Mouse (Mus musculus): ENCODE measurements at regions not wholly inside any gene's neighbourhood (a gene's known extent, or its start where the extent isn't known, plus 50 kb on each side); places are given as distances from the start of the nearest gene placed in this dataset.

DNA sequence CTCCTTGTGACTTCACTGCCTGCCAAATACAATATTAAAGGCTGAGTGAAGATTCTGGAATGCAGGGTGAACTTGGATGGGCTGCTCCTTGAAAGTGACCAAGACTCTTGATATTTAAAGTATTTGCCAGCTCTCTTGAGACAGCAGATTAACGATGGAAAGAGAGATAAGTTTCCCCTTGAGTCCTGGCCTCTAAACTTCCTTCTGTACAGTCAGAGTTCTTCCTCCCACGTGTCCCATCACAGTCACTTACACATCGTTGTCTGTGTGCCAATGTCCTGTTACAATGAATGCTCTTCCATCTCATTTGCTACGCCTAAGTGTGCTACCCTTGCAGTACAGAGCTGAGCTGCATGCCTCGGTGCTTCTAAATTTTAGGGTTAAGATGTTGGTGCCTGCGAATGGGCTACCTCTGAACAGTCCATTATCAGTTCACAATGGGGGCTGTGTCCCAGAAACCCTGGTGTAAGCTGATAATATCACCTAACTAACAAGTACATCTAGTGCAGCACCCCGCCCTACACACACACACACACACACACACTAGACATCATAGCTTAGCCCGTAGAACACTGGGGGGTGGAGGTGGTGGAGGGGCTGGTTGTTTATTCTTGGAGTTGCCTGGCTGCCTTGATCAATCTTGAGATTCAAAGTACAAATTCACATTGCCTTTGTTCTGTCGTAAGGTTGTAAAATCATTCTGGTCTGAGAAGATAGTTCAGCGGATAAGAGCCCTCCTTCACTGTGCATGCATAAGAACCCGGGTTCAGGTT lies 207.9 kb upstream of the Pgrmc2 start:
- H3K4me3 ChIP-seq (ENCODE audit: low read depth, low read length), result no peak overlapping the region
- no peak for TF ChIP-seq POLR2A (IDR thresholded peaks at IDR 0.05; ENCODE audit: insufficient read depth, low read length)
- no peak for TF ChIP-seq EP300 (IDR thresholded peaks at IDR 0.05; ENCODE audit: insufficient read depth, low read depth, low read length)
- no peak for TF ChIP-seq CTCF (IDR thresholded peaks at IDR 0.05; ENCODE audit: low read depth, low read length)
- no peaks in the 10 kb centered on the region for H3K9me3 ChIP-seq (replicated peaks; ENCODE audit: control insufficient read depth, insufficient read depth, low read length, poor library complexity, severe bottlenecking)
- H3K9ac ChIP-seq (ENCODE audit: low read depth, poor library complexity, severe bottlenecking), result no peak overlapping the region
- no peaks in the 10 kb centered on the region for H3K36me3 ChIP-seq (ENCODE audit: control insufficient read depth, insufficient read depth, low read length, poor library complexity, severe bottlenecking)
- no peaks in the 10 kb centered on the region for H3K27me3 ChIP-seq (ENCODE audit: control insufficient read depth, insufficient read depth, low read length, poor library complexity, severe bottlenecking)
- H3K27ac ChIP-seq (ENCODE audit: insufficient read depth, low read length), result no peak overlapping the region
- no peaks in the 10 kb centered on the region for H3K4me1 ChIP-seq (ENCODE audit: control insufficient read depth, insufficient read depth, low read length)

DNA sequence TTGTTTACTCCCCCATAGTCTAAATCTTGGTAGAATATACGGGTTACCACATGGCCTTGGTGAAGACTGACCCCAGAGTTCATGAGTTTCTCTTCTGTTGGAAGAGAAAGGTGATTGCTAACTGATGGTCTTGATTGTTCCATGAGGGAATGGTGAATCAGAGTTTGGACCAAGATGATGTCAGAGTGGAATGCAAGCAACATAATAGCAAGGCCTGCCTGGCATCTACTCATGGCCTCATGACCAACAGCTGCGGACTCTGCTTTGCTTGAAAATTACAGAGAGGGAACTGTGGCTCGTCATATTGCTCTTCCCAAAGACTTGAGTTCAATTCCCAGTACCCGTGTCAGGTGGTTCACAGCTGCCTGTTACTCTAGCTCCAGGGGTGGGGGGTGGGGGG lies 205.9 kb upstream of the Pgrmc2 start:
- Histone ChIP-seq H3K9me3 (replicated peaks; ENCODE audit: control insufficient read depth, insufficient read depth, low read length, poor library complexity, severe bottlenecking) (no peaks in the 10 kb centered on the region), H3K9ac (ENCODE audit: low read depth, poor library complexity, severe bottlenecking) (no peak overlapping the region), H3K4me3 (ENCODE audit: low read depth, low read length) (no peak overlapping the region), H3K4me1 (ENCODE audit: control insufficient read depth, insufficient read depth, low read length) (no peaks in the 10 kb centered on the region), H3K27me3 (ENCODE audit: control insufficient read depth, insufficient read depth, low read length, poor library complexity, severe bottlenecking) (no peaks in the 10 kb centered on the region), H3K36me3 (ENCODE audit: control insufficient read depth, insufficient read depth, low read length, poor library complexity, severe bottlenecking) (no peaks in the 10 kb centered on the region), H3K27ac (ENCODE audit: insufficient read depth, low read length) (no peak overlapping the region)
- TF ChIP-seq EP300 (IDR thresholded peaks at IDR 0.05; ENCODE audit: insufficient read depth, low read depth, low read length), result no peak
- TF ChIP-seq CTCF (IDR thresholded peaks at IDR 0.05; ENCODE audit: low read depth, low read length), result no peak
- TF ChIP-seq POLR2A (IDR thresholded peaks at IDR 0.05; ENCODE audit: insufficient read depth, low read length), result no peak

DNA sequence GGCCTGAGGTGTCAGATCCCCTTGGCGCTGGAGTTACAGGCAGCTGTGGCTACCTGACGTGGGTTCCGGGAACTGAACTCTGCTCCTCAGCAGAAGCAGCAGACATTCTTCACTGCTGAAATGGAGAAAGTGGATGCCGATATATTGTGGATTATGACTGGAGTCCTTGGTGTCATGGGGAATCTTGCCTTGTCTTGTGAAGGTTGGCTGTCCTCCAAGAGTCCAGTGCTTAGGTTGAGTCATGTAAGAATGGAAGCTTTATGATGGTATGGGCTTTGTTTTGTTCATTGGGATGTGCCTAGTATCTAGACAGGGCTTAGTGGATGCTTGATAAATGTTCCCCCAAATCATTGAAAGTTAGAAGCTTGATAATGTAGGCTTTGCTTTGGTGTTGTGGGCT lies 205.2 kb upstream of the Pgrmc2 start:
- Histone ChIP-seq H3K27ac (ENCODE audit: insufficient read depth, low read length) (no peak overlapping the region), H3K4me1 (ENCODE audit: control insufficient read depth, insufficient read depth, low read length) (no peaks in the 10 kb centered on the region), H3K27me3 (ENCODE audit: control insufficient read depth, insufficient read depth, low read length, poor library complexity, severe bottlenecking) (no peaks in the 10 kb centered on the region), H3K9me3 (replicated peaks; ENCODE audit: control insufficient read depth, insufficient read depth, low read length, poor library complexity, severe bottlenecking) (no peaks in the 10 kb centered on the region), H3K4me3 (ENCODE audit: low read depth, low read length) (no peak overlapping the region), H3K36me3 (ENCODE audit: control insufficient read depth, insufficient read depth, low read length, poor library complexity, severe bottlenecking) (no peaks in the 10 kb centered on the region), H3K9ac (ENCODE audit: low read depth, poor library complexity, severe bottlenecking) (no peak overlapping the region)
- no peak for TF ChIP-seq EP300 (IDR thresholded peaks at IDR 0.05; ENCODE audit: insufficient read depth, low read depth, low read length)
- TF ChIP-seq POLR2A (IDR thresholded peaks at IDR 0.05; ENCODE audit: insufficient read depth, low read length), result no peak
- TF ChIP-seq CTCF (IDR thresholded peaks at IDR 0.05; ENCODE audit: low read depth, low read length), result no peak

- no peaks in the 10 kb centered on the region for H3K9me3 ChIP-seq (replicated peaks; ENCODE audit: control insufficient read depth, insufficient read depth, low read length, poor library complexity, severe bottlenecking)
- H3K27ac ChIP-seq (ENCODE audit: insufficient read depth, low read length), result no peak overlapping the region
- H3K4me1 ChIP-seq (ENCODE audit: control insufficient read depth, insufficient read depth, low read length), result no peaks in the 10 kb centered on the region
- no peaks in the 10 kb centered on the region for H3K27me3 ChIP-seq (ENCODE audit: control insufficient read depth, insufficient read depth, low read length, poor library complexity, severe bottlenecking)
- H3K36me3 ChIP-seq (ENCODE audit: control insufficient read depth, insufficient read depth, low read length, poor library complexity, severe bottlenecking), result no peaks in the 10 kb centered on the region
- no peak overlapping the region for H3K9ac ChIP-seq (ENCODE audit: low read depth, poor library complexity, severe bottlenecking)
- no peak overlapping the region for H3K4me3 ChIP-seq (ENCODE audit: low read depth, low read length)
- no peak for TF ChIP-seq EP300 (IDR thresholded peaks at IDR 0.05; ENCODE audit: insufficient read depth, low read depth, low read length)
- no peak for TF ChIP-seq CTCF (IDR thresholded peaks at IDR 0.05; ENCODE audit: low read depth, low read length)
- no peak for TF ChIP-seq POLR2A (IDR thresholded peaks at IDR 0.05; ENCODE audit: insufficient read depth, low read length)
Observed at GRCm38 (mm10) chr3:41285336-41285735, 202.5 kb upstream of the Pgrmc2 start.

DNA sequence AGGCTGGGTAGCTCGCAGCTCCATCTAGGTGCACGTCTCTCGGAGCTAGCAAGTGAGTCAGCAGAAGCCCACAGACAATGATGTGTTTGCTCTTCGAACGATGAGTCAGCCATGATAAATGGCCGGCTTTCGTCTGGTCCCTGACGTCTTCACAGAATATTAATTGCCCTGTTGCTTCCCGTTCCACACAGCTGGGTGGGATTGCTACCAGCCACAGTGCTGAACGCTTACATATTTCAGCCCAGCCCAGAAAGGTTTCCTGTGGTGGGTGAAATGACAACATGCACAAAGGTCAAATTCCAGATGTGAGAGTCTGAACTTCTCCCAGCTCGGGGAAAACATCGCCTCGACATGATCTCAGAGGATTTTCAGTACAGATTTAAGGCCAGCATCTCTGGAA lies 202.1 kb upstream of the Pgrmc2 start:
- Histone ChIP-seq H3K36me3 (ENCODE audit: control insufficient read depth, insufficient read depth, low read length, poor library complexity, severe bottlenecking) (no peaks in the 10 kb centered on the region), H3K9ac (ENCODE audit: low read depth, poor library complexity, severe bottlenecking) (no peak overlapping the region), H3K9me3 (replicated peaks; ENCODE audit: control insufficient read depth, insufficient read depth, low read length, poor library complexity, severe bottlenecking) (no peaks in the 10 kb centered on the region), H3K27me3 (ENCODE audit: control insufficient read depth, insufficient read depth, low read length, poor library complexity, severe bottlenecking) (no peaks in the 10 kb centered on the region), H3K4me1 (ENCODE audit: control insufficient read depth, insufficient read depth, low read length) (no peaks in the 10 kb centered on the region), H3K27ac (ENCODE audit: insufficient read depth, low read length) (no peak overlapping the region), H3K4me3 (ENCODE audit: low read depth, low read length) (no peak overlapping the region)
- TF ChIP-seq POLR2A (IDR thresholded peaks at IDR 0.05; ENCODE audit: insufficient read depth, low read length) (no peak), EP300 (IDR thresholded peaks at IDR 0.05; ENCODE audit: insufficient read depth, low read depth, low read length) (no peak), CTCF (IDR thresholded peaks at IDR 0.05; ENCODE audit: low read depth, low read length) (no peak)

DNA sequence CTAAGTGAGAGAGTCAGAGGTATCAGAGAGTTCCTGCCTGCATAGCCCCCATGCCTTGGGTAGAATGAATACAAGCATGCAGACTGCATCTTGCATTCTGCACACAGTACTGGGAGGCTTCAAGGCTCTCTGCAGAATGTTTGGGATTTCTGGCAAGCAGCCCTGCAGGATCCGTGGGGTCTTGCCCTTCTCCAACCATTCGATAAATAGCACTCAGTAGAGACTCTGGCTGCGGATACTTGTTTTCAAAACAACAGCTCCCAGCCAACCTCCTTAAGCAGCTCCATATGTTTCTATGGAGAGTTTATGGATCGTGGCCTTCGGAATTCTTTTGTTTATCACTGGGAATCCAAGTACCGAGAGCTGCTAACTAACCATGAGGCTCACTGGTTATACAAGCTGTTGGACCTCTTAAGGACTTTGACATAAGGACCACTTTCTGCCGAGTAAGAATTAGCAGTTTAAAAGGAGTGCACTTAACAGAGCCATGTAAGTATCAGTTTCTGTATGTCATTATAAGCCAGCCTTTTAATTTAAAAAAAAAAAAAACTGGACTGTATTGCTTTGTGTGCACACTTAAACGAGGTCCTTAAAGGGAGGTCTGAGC lies 199.7 kb upstream of the Pgrmc2 start:
- no peaks in the 10 kb centered on the region for H3K36me3 ChIP-seq (ENCODE audit: control insufficient read depth, insufficient read depth, low read length, poor library complexity, severe bottlenecking)
- 0 out of 2 replicates have a peak, but pooled peaks cover 4% of the 10 kb centered on the region for H3K9me3 ChIP-seq (replicated peaks; ENCODE audit: control insufficient read depth, insufficient read depth, low read length, poor library complexity, severe bottlenecking)
- no peaks in the 10 kb centered on the region for H3K4me1 ChIP-seq (ENCODE audit: control insufficient read depth, insufficient read depth, low read length)
- H3K27me3 ChIP-seq (ENCODE audit: control insufficient read depth, insufficient read depth, low read length, poor library complexity, severe bottlenecking), result no peaks in the 10 kb centered on the region
- H3K27ac ChIP-seq (ENCODE audit: insufficient read depth, low read length), result no peak overlapping the region
- no peak overlapping the region for H3K9ac ChIP-seq (ENCODE audit: low read depth, poor library complexity, severe bottlenecking)
- no peak overlapping the region for H3K4me3 ChIP-seq (ENCODE audit: low read depth, low read length)
- TF ChIP-seq POLR2A (IDR thresholded peaks at IDR 0.05; ENCODE audit: insufficient read depth, low read length) (no peak), EP300 (IDR thresholded peaks at IDR 0.05; ENCODE audit: insufficient read depth, low read depth, low read length) (no peak), CTCF (IDR thresholded peaks at IDR 0.05; ENCODE audit: low read depth, low read length) (no peak)
